Mouse (Mus musculus): ENCODE data around the gene 4933405L10Rik. TPM values are rescaled to one million over a fixed set of nuclear protein-coding genes. Genes with fewer than 3 reads are reported as not detected.

Gene 4933405L10Rik
- polyA plus RNA-seq, 1 experiment from 2014 or later: not detected

- Histone ChIP-seq H3K4me3 (no peak overlapping the region), H3K9me3 (replicated peaks) (no peaks in the 10 kb centered on the region), H3K36me3 (peaks cover 52% of the 10 kb centered on the region), H3K4me1 (no peaks in the 10 kb centered on the region), H3K27ac (replicated peaks) (0 out of 2 replicates have a peak overlapping the region, but pooled peaks have one; percentile 10), H3K27me3 (ENCODE audit: low read depth, poor library complexity, severe bottlenecking) (no peaks in the 10 kb centered on the region)
- WGBS: 88% methylated on average over 18 of the region's 18 CpGs
- DNase-seq (ENCODE audit: low spot score): no peak
These were observed 20.1 kb downstream of the 4933405L10Rik start for GRCm38 (mm10) chr8:105727397-105728124.

GRCm38 (mm10) chr8:105732186-105732585 is 24.7 kb downstream of the 4933405L10Rik start:
- H3K36me3 ChIP-seq: peaks cover 11% of the 10 kb centered on the region
- no peaks in the 10 kb centered on the region for H3K9me3 ChIP-seq (replicated peaks)
- no peak overlapping the region for H3K27ac ChIP-seq (replicated peaks)
- WGBS: 93% methylated on average over 5 of the region's 5 CpGs
- no peaks in the 10 kb centered on the region for H3K27me3 ChIP-seq (ENCODE audit: low read depth, poor library complexity, severe bottlenecking)
- DNase-seq (ENCODE audit: low spot score): no peak
- no peaks in the 10 kb centered on the region for H3K4me1 ChIP-seq
- H3K4me3 ChIP-seq: no peak overlapping the region

GRCm38 (mm10) chr8:105739216-105739615 is 31.8 kb downstream of the 4933405L10Rik start:
- 91% methylated on average over 5 of the region's 5 CpGs for WGBS
- Histone ChIP-seq H3K27ac (replicated peaks) (no peak overlapping the region), H3K9me3 (replicated peaks) (no peaks in the 10 kb centered on the region), H3K4me1 (no peaks in the 10 kb centered on the region), H3K36me3 (peaks cover 9% of the 10 kb centered on the region; the same call in 1 of the 2 replicates), H3K27me3 (ENCODE audit: low read depth, poor library complexity, severe bottlenecking) (no peaks in the 10 kb centered on the region), H3K4me3 (no peak overlapping the region)
- no peak for DNase-seq (ENCODE audit: low spot score)

- H3K9me3 ChIP-seq (replicated peaks): no peaks in the 10 kb centered on the region
- H3K4me3 ChIP-seq: no peak overlapping the region
- H3K4me1 ChIP-seq: no peaks in the 10 kb centered on the region
- peaks cover 11% of the 10 kb centered on the region for H3K36me3 ChIP-seq
- 90% methylated on average over 4 of the region's 4 CpGs for WGBS
- no peak for DNase-seq (ENCODE audit: low spot score)
- H3K27me3 ChIP-seq (ENCODE audit: low read depth, poor library complexity, severe bottlenecking): no peaks in the 10 kb centered on the region
- H3K27ac ChIP-seq (replicated peaks): no peak overlapping the region
These were observed 35.8 kb downstream of the 4933405L10Rik start for GRCm38 (mm10) chr8:105743301-105743700.

GRCm38 (mm10) chr8:105750606-105751005 is 43.2 kb downstream of the 4933405L10Rik start:
- no peak overlapping the region for H3K4me3 ChIP-seq
- H3K4me1 ChIP-seq: peaks cover 17% of the 10 kb centered on the region
- H3K36me3 ChIP-seq: peaks cover 10% of the 10 kb centered on the region
- no peaks in the 10 kb centered on the region for H3K27me3 ChIP-seq (ENCODE audit: low read depth, poor library complexity, severe bottlenecking)
- DNase-seq (ENCODE audit: low spot score): peak; percentile 18
- no peak overlapping the region for H3K27ac ChIP-seq (replicated peaks)
- H3K9me3 ChIP-seq (replicated peaks): no peaks in the 10 kb centered on the region
- 16% methylated on average over 11 of the region's 11 CpGs for WGBS

- DNase-seq (ENCODE audit: low spot score): no peak
- Histone ChIP-seq H3K27ac (replicated peaks) (no peak overlapping the region), H3K27me3 (ENCODE audit: low read depth, poor library complexity, severe bottlenecking) (no peaks in the 10 kb centered on the region), H3K36me3 (peaks cover 5% of the 10 kb centered on the region), H3K4me3 (no peak overlapping the region), H3K9me3 (replicated peaks) (no peaks in the 10 kb centered on the region), H3K4me1 (peaks cover 27% of the 10 kb centered on the region)
- WGBS: 85% methylated on average over 2 of the region's 2 CpGs
These were observed 46.5 kb downstream of the 4933405L10Rik start for GRCm38 (mm10) chr8:105753916-105754315.

- no peaks in the 10 kb centered on the region for H3K27me3 ChIP-seq (ENCODE audit: low read depth, poor library complexity, severe bottlenecking)
- no peak overlapping the region for H3K27ac ChIP-seq (replicated peaks)
- H3K9me3 ChIP-seq (replicated peaks): no peaks in the 10 kb centered on the region
- peaks cover 32% of the 10 kb centered on the region for H3K4me1 ChIP-seq
- H3K4me3 ChIP-seq: no peak overlapping the region
- DNase-seq (ENCODE audit: low spot score): no peak
- 92% methylated on average over 2 of the region's 2 CpGs for WGBS
- peaks cover 5% of the 10 kb centered on the region for H3K36me3 ChIP-seq
These were observed 47.2 kb downstream of the 4933405L10Rik start for GRCm38 (mm10) chr8:105754688-105755087.

GRCm38 (mm10) chr8:105757796-105758276 is 50.4 kb downstream of the 4933405L10Rik start:
- H3K27me3 ChIP-seq (ENCODE audit: low read depth, poor library complexity, severe bottlenecking): no peaks in the 10 kb centered on the region
- H3K4me1 ChIP-seq: peaks cover 18% of the 10 kb centered on the region
- peaks cover 5% of the 10 kb centered on the region for H3K36me3 ChIP-seq
- H3K27ac ChIP-seq (replicated peaks): peak overlapping the region; percentile 91
- DNase-seq (ENCODE audit: low spot score): no peak
- peak overlapping the region; percentile 94 for H3K4me3 ChIP-seq
- H3K9me3 ChIP-seq (replicated peaks): no peaks in the 10 kb centered on the region
- WGBS: 4% methylated on average over 12 of the region's 12 CpGs

- Histone ChIP-seq H3K4me3 (peak within 1 kb of the TSS; percentile 94), H3K27me3 (ENCODE audit: low read depth, poor library complexity, severe bottlenecking) (no peaks in the 10 kb centered on the region), H3K27ac (replicated peaks) (peak within 1 kb of the TSS; percentile 91), H3K9me3 (replicated peaks) (no peaks in the 10 kb centered on the region), H3K4me1 (peaks cover 18% of the 10 kb centered on the region), H3K36me3 (peaks cover 5% of the 10 kb centered on the region)
- WGBS: 3% methylated on average over 57 of the region's 57 CpGs
- peak; percentile 99 for DNase-seq (ENCODE audit: low spot score)
These were observed 51.0 kb downstream of the 4933405L10Rik start, which contains the start of gene Gfod2 for GRCm38 (mm10) chr8:105758277-105759108. TSS of gene Gfod2 (minus strand) at chr8:105758664.

Other genes starting within 250 kb of the 4933405L10Rik start
- gene Tppp3, start 236.1 kb upstream of the 4933405L10Rik start, polyA plus RNA-seq (2016; fragmentation: Nextera tagmentation; extraction: Ambion mirVana): 94.4 and 100.0 TPM in 2 replicates
- 18.6 and 24.0 TPM in 2 replicates for gene Zdhhc1, start 210.8 kb upstream of the 4933405L10Rik start, polyA plus RNA-seq (2016; fragmentation: Nextera tagmentation; extraction: Ambion mirVana)
- 28.8 and 30.2 TPM in 2 replicates for gene Hsd11b2, start 188.9 kb upstream of the 4933405L10Rik start, polyA plus RNA-seq (2016; fragmentation: Nextera tagmentation; extraction: Ambion mirVana)
- 85.4 and 101 TPM in 2 replicates for gene Atp6v0d1, start 141.6 kb upstream of the 4933405L10Rik start, polyA plus RNA-seq (2016; fragmentation: Nextera tagmentation; extraction: Ambion mirVana)
- 15.9 and 20.0 TPM in 2 replicates for gene Ripor1, start 102.4 kb upstream of the 4933405L10Rik start, polyA plus RNA-seq (2016; fragmentation: Nextera tagmentation; extraction: Ambion mirVana)
- 137 TPM in 2 replicates for gene Ctcf, start 71.1 kb upstream of the 4933405L10Rik start, polyA plus RNA-seq (2016; fragmentation: Nextera tagmentation; extraction: Ambion mirVana)
- 0.29 and 0.62 TPM in 2 replicates for gene Agrp, start 70.3 kb upstream of the 4933405L10Rik start, polyA plus RNA-seq (2016; fragmentation: Nextera tagmentation; extraction: Ambion mirVana)
- gene Carmil2, start 21.4 kb upstream of the 4933405L10Rik start, polyA plus RNA-seq (2016; fragmentation: Nextera tagmentation; extraction: Ambion mirVana): 2.0 and 3.5 TPM in 2 replicates
- 76.5 and 89.9 TPM in 2 replicates for gene Acd, start 6.6 kb upstream of the 4933405L10Rik start, polyA plus RNA-seq (2016; fragmentation: Nextera tagmentation; extraction: Ambion mirVana)
- gene Pard6a, start 6.5 kb upstream of the 4933405L10Rik start, polyA plus RNA-seq (2016; fragmentation: Nextera tagmentation; extraction: Ambion mirVana): 25.9 and 28.2 TPM in 2 replicates
- gene Enkd1, start 555 bp downstream of the 4933405L10Rik start, polyA plus RNA-seq (2016; fragmentation: Nextera tagmentation; extraction: Ambion mirVana): 45.1 and 52.7 TPM in 2 replicates
- 35.0 and 39.5 TPM in 2 replicates for gene Gfod2, start 51.0 kb downstream of the 4933405L10Rik start, polyA plus RNA-seq (2016; fragmentation: Nextera tagmentation; extraction: Ambion mirVana)
- gene Ranbp10, start 119.7 kb downstream of the 4933405L10Rik start, polyA plus RNA-seq (2016; fragmentation: Nextera tagmentation; extraction: Ambion mirVana): 9.6 and 11.4 TPM in 2 replicates
- 0.22 and 0.23 TPM in 2 replicates for gene Tsnaxip1, start 120.1 kb downstream of the 4933405L10Rik start, polyA plus RNA-seq (2016; fragmentation: Nextera tagmentation; extraction: Ambion mirVana)
- 55.7 and 62.6 TPM in 2 replicates for gene Cenpt, start 145.6 kb downstream of the 4933405L10Rik start, polyA plus RNA-seq (2016; fragmentation: Nextera tagmentation; extraction: Ambion mirVana)
- gene Thap11, start 147.5 kb downstream of the 4933405L10Rik start, polyA plus RNA-seq (2016; fragmentation: Nextera tagmentation; extraction: Ambion mirVana): 82.2 and 88.1 TPM in 2 replicates
- 375 and 418 TPM in 2 replicates for gene Nutf2, start 152.9 kb downstream of the 4933405L10Rik start, polyA plus RNA-seq (2016; fragmentation: Nextera tagmentation; extraction: Ambion mirVana)
- gene Edc4, start 173.2 kb downstream of the 4933405L10Rik start, polyA plus RNA-seq (2016; fragmentation: Nextera tagmentation; extraction: Ambion mirVana): 74.0 and 81.5 TPM in 2 replicates
- gene Nrn1l, start 185.9 kb downstream of the 4933405L10Rik start, polyA plus RNA-seq (2016; fragmentation: Nextera tagmentation; extraction: Ambion mirVana): 0.39 and 0.54 TPM in 2 replicates
- gene Pskh1, start 192.8 kb downstream of the 4933405L10Rik start, polyA plus RNA-seq (2016; fragmentation: Nextera tagmentation; extraction: Ambion mirVana): 29.9 and 32.2 TPM in 2 replicates
- 1.3 and 1.4 TPM in 2 replicates for gene Ctrl, start 226.2 kb downstream of the 4933405L10Rik start, polyA plus RNA-seq (2016; fragmentation: Nextera tagmentation; extraction: Ambion mirVana)
- 29.1 TPM in 2 replicates for gene Psmb10, start 230.8 kb downstream of the 4933405L10Rik start, polyA plus RNA-seq (2016; fragmentation: Nextera tagmentation; extraction: Ambion mirVana)
- 1.0 and 1.2 TPM in 2 replicates for gene Lcat, start 235.7 kb downstream of the 4933405L10Rik start, polyA plus RNA-seq (2016; fragmentation: Nextera tagmentation; extraction: Ambion mirVana)

All from midbrain, embryonic 10.5 days (tissue).